Mouse (Mus musculus) hindbrain, embryonic 15.5 days (tissue): ENCODE data around the gene Prr14. TPM values are rescaled to one million over a fixed set of nuclear protein-coding genes. Genes with fewer than 3 reads are reported as not detected.
A peak's percentile ranks its signal among the peaks of the same experiment; 100 is the strongest.
"Not testable (repeated sequence)": the region's sequence is repeated elsewhere in the genome, so short reads cannot be mapped to it uniquely, and the experiment has no call there.

ENCODE experiments used
- ATAC-seq: fragments of 200-750 bp; cut with Nextera tagmentation; 2 replicates; pipeline ENCODE4 v1.8.0; 2017; ENCODE audit warnings: low read depth, moderate number of reproducible peaks, moderate TSS enrichment; ENCODE audit not compliant: low FRiP score
- H3K27ac ChIP-seq: fragments of 300-500 bp; sonication (generic); replicated peaks from 2 replicates; pipeline ENCODE4 v1.5.1; 2015; ENCODE audit warnings: mild to moderate bottlenecking, inconsistent platforms
- H3K27me3 ChIP-seq: fragments of 300-500 bp; sonication (generic); 2 replicates; pipeline ENCODE4 v1.6.1; 2015; ENCODE audit warnings: control low read depth, inconsistent platforms
- H3K36me3 ChIP-seq: fragments of 300-500 bp; sonication (generic); 2 replicates; pipeline ENCODE4 v1.6.1; 2015; ENCODE audit warnings: control low read depth, inconsistent platforms
- H3K4me1 ChIP-seq: fragments of 300-500 bp; sonication (generic); replicated peaks from 2 replicates; pipeline ENCODE4 v1.6.1; 2015; ENCODE audit warnings: control low read depth, inconsistent platforms
- H3K4me2 ChIP-seq: fragments of 300-500 bp; sonication (generic); 2 replicates; pipeline ENCODE4 v1.6.1; 2015; ENCODE audit warnings: moderate library complexity, mild to moderate bottlenecking, inconsistent platforms
- H3K4me3 ChIP-seq: fragments of 300-500 bp; sonication (generic); 2 replicates; pipeline ENCODE4 v1.5.1; 2015; ENCODE audit warnings: mild to moderate bottlenecking, inconsistent platforms
- H3K9ac ChIP-seq: fragments of 300-500 bp; sonication (generic); 2 replicates; pipeline ENCODE4 v1.6.1; 2015; ENCODE audit warnings: inconsistent platforms
- H3K9me3 ChIP-seq: fragments of 300-500 bp; sonication (generic); 2 replicates; pipeline ENCODE4 v1.6.1; 2016; ENCODE audit warnings: control low read depth, inconsistent platforms
- WGBS: fragments of 180-500 bp; shearing (Covaris S2); methylation state at CpG from one replicate; pipeline ENCODE4 v1.1.7; 2015; 5-methylcytosine and 5-hydroxymethylcytosine counted together
- polyA plus RNA-seq: library from polyadenylated mRNA; unstranded; fragments of >200 nt; fragmentation: Nextera tagmentation; extraction: Ambion mirVana; gene quantifications from 2 replicates; pipeline ENCODE4 v1.2.1, GENCODE M21; 2015

Prr14 gene
- 36.9 and 42.8 TPM in 2 replicates for polyA plus RNA-seq

DNA sequence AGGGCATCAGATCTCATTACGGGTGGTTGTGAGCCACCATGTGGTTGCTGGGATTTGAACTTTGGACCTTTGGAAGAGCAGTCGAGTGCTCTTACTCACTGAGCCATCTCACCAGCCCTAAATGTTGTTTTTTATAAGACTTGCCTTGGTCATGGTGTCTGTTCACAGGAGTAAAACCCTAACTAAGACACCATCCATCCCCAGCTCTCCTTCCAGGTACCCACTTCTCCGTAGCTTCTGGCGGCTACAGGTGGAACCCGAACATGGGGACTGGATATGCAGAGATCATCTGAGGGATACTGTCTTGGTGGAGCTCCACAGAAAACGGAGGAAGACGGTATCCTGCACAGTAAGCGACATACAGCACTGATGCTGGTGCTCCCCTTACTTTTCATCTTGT lies at the start of gene Prr14:
Gene Prr14, plus strand, starts transcription at position 301 of the 400 bp plus-strand sequence.
- H3K9me3 ChIP-seq, H3K9ac ChIP-seq, H3K27ac ChIP-seq, H3K27me3 ChIP-seq, H3K4me1 ChIP-seq, ATAC-seq, H3K4me2 ChIP-seq, H3K4me3 ChIP-seq: not testable (repeated sequence)
- peaks cover 31% of the 10 kb centered on the region for H3K36me3 ChIP-seq
- 94% methylated on average over 8 of the region's 8 CpGs for WGBS

DNA sequence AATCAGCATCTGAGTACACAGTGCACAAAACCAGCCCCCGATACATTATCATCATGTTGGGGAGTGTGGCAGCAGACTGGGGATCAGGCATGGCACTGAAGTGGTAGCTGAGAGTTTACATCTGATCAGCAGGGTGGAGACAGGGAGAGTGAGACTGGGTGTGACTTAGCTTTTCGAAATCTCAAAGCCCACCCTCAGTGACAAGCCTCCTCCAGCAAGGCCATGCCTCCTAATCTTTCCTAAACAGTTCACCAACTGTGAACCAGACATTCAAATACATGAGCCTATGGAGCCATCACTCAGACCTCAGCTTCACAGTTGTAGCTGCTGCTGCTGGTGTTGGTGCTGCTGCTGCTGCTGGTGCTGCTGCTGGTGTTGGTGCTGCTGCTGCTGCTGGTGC lies 48.0 kb upstream of the Prr14 start:
- H3K4me3 ChIP-seq = no peak overlapping the region
- H3K9ac ChIP-seq = no peak overlapping the region
- H3K9me3 ChIP-seq = no peaks in the 10 kb centered on the region
- H3K4me1 ChIP-seq = peaks cover 4% of the 10 kb centered on the region
- H3K36me3 ChIP-seq = no peaks in the 10 kb centered on the region
- H3K27me3 ChIP-seq = no peaks in the 10 kb centered on the region
- H3K27ac ChIP-seq = no peak overlapping the region
- WGBS = 79% methylated on average over 2 of the region's 2 CpGs
- no peak overlapping the region for H3K4me2 ChIP-seq
- ATAC-seq = no peak

DNA sequence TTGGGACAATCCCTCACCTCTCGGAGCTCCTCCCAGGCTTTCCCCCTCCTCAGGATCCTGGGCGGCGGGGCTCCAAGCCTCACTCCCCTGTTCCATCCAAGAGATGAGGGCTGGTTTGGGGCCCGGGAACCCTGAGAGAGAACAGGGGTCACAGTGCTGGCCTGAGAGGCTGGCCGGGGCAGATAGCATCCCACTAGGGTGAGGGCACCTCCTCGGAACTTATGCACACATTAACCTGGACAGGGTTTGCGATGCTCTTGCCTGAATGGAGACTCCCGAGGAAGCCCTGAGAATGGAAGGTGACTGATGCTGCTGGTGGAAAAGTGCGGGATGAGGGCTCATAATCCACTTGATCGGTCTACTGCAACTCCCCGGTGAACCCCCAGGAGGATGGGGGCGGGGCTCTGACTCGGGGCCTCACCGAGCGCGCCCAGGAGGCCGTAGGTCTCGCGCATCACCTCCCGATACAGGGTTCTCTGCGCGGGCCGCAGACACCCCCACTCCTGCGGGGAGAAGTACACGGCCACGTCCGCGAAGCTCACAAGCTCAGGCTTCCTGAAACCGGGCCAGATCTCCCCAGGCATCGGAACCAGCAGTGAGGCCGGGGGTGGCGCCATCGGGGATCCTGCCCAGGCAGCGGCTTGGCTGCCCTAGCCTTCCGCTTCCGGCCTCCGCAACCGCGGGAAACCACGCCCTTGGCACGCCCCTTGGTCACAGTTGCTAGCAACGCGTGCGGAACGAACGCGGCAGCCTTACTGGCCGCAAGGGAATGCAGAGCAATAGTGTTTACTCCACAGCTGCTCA lies 37.8 kb upstream of the Prr14 start, which contains the start of gene Zfp688:
Gene Zfp688, minus strand, starts transcription at position 681 of the 804 bp plus-strand sequence.
- peak; percentile 96 for ATAC-seq
- Histone ChIP-seq H3K4me2 (peak within 1 kb of the TSS; percentile 92), H3K9me3 (no peaks in the 10 kb centered on the region), H3K4me1 (peaks cover 18% of the 10 kb centered on the region), H3K36me3 (peaks cover 7% of the 10 kb centered on the region; the same call in 1 of the 2 replicates), H3K27me3 (peaks cover 6% of the 10 kb centered on the region), H3K4me3 (peak within 1 kb of the TSS; percentile 78), H3K9ac (peak within 1 kb of the TSS; percentile 92), H3K27ac (peak within 1 kb of the TSS; percentile 84)
- WGBS = under 1% methylated on average over 48 of the region's 48 CpGs

- ATAC-seq = peak; percentile 85
Observed at GRCm38 (mm10) chr7:127422247-127422646, 37.2 kb upstream of the Prr14 start.

GRCm38 (mm10) chr7:127425291-127425690 lies 34.1 kb upstream of the Prr14 start:
- H3K36me3 ChIP-seq = no peaks in the 10 kb centered on the region
- H3K9ac ChIP-seq = no peak overlapping the region
- H3K4me1 ChIP-seq = peaks cover 18% of the 10 kb centered on the region
- no peak for ATAC-seq
- H3K27ac ChIP-seq = no peak overlapping the region
- WGBS = 88% methylated on average over 3 of the region's 3 CpGs
- H3K4me2 ChIP-seq = no peak overlapping the region
- no peak overlapping the region for H3K4me3 ChIP-seq
- H3K27me3 ChIP-seq = peaks cover 6% of the 10 kb centered on the region
- no peaks in the 10 kb centered on the region for H3K9me3 ChIP-seq

More at GRCm38 (mm10) chr7:127422247-127422646, 37.2 kb upstream of the Prr14 start:
- WGBS = under 1% methylated on average over 15 of the region's 15 CpGs
- H3K9ac ChIP-seq = peak overlapping the region; percentile 92
- H3K27ac ChIP-seq = peak overlapping the region; percentile 84
- peaks cover 6% of the 10 kb centered on the region for H3K27me3 ChIP-seq
- peak overlapping the region; percentile 92 for H3K4me2 ChIP-seq
- H3K36me3 ChIP-seq = peaks cover 7% of the 10 kb centered on the region; the same call in 1 of the 2 replicates
- peaks cover 18% of the 10 kb centered on the region for H3K4me1 ChIP-seq
- peak overlapping the region; percentile 78 for H3K4me3 ChIP-seq
- no peaks in the 10 kb centered on the region for H3K9me3 ChIP-seq

DNA sequence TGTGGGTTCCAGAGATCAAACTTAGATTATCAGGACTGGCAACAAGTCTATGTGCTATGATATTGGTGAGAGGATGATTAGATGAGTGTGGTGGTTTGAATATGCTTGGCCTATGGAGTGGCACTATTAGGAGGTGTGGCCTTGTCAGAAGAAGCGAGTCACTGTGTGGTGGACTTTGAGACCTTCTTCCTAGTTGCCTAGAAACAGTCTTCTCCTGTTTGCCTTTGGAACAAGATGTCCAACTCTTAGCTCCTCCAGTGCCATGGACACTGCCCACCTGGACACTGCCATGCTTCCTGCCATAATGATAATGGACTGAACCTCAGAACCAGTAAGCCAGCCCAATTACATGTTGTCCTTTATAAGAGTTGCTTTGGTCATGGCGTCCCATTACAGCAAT lies 33.5 kb upstream of the Prr14 start:
- Histone ChIP-seq H3K36me3 (no peaks in the 10 kb centered on the region), H3K27ac (no peak overlapping the region), H3K4me2 (no peak overlapping the region), H3K4me1 (peaks cover 14% of the 10 kb centered on the region), H3K9ac (no peak overlapping the region), H3K4me3 (no peak overlapping the region), H3K9me3 (no peaks in the 10 kb centered on the region), H3K27me3 (peaks cover 6% of the 10 kb centered on the region)
- no peak for ATAC-seq
- 93% methylated on average over 2 of the region's 2 CpGs for WGBS

DNA sequence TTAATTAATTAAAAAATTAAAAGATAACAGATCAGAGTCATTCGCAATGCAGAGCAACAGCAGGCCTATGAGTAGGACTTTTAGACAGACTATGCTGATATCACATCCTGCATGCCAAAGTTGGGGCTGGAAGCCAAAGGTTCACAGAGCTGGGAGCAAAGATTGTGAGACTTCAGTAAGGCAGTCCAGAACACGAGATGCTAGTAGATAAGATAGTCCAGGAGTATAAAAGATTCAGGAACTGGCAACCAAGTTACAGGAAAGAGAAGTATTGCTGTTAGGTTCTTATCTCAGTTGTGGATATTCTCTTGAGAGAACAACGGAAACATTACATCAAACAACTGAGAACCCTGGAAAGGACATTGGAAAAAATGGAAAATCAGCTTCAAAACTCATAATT lies 33.1 kb upstream of the Prr14 start:
- H3K9me3 ChIP-seq = no peaks in the 10 kb centered on the region
- H3K4me1 ChIP-seq = peaks cover 10% of the 10 kb centered on the region
- no peak for ATAC-seq
- H3K27ac ChIP-seq = no peak overlapping the region
- no peaks in the 10 kb centered on the region for H3K36me3 ChIP-seq
- no peak overlapping the region for H3K9ac ChIP-seq
- 81% methylated on average over 3 of the region's 3 CpGs for WGBS
- H3K4me2 ChIP-seq = no peak overlapping the region
- peaks cover 6% of the 10 kb centered on the region for H3K27me3 ChIP-seq
- H3K4me3 ChIP-seq = no peak overlapping the region

DNA sequence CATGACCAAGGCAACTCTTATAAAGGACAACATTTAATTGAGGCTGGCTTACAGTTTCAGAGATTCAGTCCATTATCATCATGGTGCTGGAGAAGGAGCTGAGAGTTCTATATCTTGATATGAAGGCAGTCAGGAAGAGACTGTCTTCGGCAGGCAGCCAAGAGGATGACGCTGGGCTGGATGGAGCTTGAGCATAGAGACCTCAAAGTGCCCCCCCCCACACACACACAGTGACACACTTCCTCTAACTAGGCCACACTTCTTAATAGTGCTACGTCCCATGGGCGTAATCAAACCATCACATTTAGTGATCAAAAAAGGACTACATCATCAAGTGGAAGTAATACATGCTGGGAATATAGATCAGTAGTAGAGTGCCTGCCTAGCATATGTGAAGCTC lies 24.2 kb upstream of the Prr14 start:
- 90% methylated on average over 4 of the region's 4 CpGs for WGBS
- no peak for ATAC-seq

GRCm38 (mm10) chr7:127437724-127438123 lies 21.7 kb upstream of the Prr14 start:
- H3K36me3 ChIP-seq = peaks cover 14% of the 10 kb centered on the region; the same call in 1 of the 2 replicates
- H3K27me3 ChIP-seq = no peaks in the 10 kb centered on the region
- no peak overlapping the region for H3K4me2 ChIP-seq
- ATAC-seq = no peak
- H3K27ac ChIP-seq = no peak overlapping the region
- H3K4me3 ChIP-seq = no peak overlapping the region
- no peaks in the 10 kb centered on the region for H3K9me3 ChIP-seq
- WGBS = 94% methylated on average over 3 of the region's 3 CpGs
- no peaks in the 10 kb centered on the region for H3K4me1 ChIP-seq
- no peak overlapping the region for H3K9ac ChIP-seq

More for the DNA sequence above, 24.2 kb upstream of the Prr14 start:
- Histone ChIP-seq H3K36me3 (no peaks in the 10 kb centered on the region), H3K9me3 (no peaks in the 10 kb centered on the region), H3K27me3 (no peaks in the 10 kb centered on the region), H3K4me2 (no peak overlapping the region), H3K4me1 (no peaks in the 10 kb centered on the region), H3K4me3 (no peak overlapping the region), H3K27ac (no peak overlapping the region), H3K9ac (no peak overlapping the region)

DNA sequence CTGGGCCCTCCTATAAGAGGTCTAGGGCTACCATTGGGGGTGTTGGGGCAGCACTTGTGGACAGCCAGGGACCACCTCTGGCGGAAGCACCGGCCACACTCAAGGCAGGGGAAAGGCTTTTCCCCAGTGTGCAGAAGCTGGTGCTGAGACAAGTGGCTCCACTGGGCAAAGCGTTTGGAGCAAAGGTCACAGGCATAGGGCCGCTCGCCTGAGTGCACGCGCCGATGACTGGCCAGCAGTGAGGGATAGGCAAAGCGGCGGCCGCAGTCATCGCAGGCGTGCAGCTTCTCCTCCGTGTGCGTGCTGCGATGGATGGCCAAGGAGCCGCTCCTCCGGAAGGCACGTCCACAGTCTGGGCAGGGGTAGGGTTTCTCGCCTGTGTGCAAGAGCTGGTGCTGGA lies 15.4 kb upstream of the Prr14 start:
- ATAC-seq = no peak
- Histone ChIP-seq H3K36me3 (peaks cover 42% of the 10 kb centered on the region), H3K9ac (no peak overlapping the region), H3K27ac (no peak overlapping the region), H3K27me3 (no peaks in the 10 kb centered on the region), H3K4me1 (peaks cover 8% of the 10 kb centered on the region), H3K9me3 (no peaks in the 10 kb centered on the region), H3K4me2 (no peak overlapping the region), H3K4me3 (no peak overlapping the region)
- WGBS = 89% methylated on average over 20 of the region's 20 CpGs

- Histone ChIP-seq H3K4me3 (peak within 1 kb of the TSS; percentile 59), H3K36me3 (peaks cover 20% of the 10 kb centered on the region), H3K4me1 (peaks cover 45% of the 10 kb centered on the region), H3K27ac (peak within 1 kb of the TSS; percentile 90), H3K4me2 (peak within 1 kb of the TSS; percentile 74), H3K27me3 (no peaks in the 10 kb centered on the region), H3K9ac (peak within 1 kb of the TSS; percentile 79), H3K9me3 (no peaks in the 10 kb centered on the region)
- ATAC-seq = peak; percentile 90
- WGBS = under 1% methylated on average over 54 of the region's 54 CpGs
Observed at GRCm38 (mm10) chr7:127448521-127449300, 10.7 kb upstream of the Prr14 start, which contains the start of gene Zfp689. Gene Zfp689 (minus strand): TSS chr7:127449158.

DNA sequence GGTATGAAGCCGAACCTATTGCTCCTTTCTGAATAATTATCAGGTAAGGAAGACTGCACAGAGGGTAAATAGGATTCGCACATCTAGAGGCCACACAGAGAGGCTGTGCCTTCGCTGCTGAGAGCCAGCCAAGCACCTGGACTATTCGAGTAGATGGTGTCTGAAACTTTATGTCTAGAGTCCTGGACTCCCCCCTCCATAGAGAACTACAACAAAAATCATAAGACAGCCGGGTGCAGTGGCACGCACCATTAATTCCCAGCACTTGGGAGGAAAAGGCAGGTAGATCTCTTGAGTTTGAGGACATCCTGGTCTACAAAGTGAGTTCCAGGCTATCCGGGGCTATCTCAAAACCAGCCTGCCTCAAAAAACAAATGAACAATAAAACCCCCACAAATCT lies 9.4 kb upstream of the Prr14 start:
- no peaks in the 10 kb centered on the region for H3K27me3 ChIP-seq
- WGBS = 83% methylated on average over 7 of the region's 7 CpGs
- no peak for ATAC-seq
- peaks cover 45% of the 10 kb centered on the region for H3K4me1 ChIP-seq
- no peaks in the 10 kb centered on the region for H3K9me3 ChIP-seq
- H3K4me2 ChIP-seq = peak overlapping the region; percentile 74
- H3K36me3 ChIP-seq = peaks cover 12% of the 10 kb centered on the region
- peak overlapping the region; percentile 90; the same call in 1 of the 2 replicates for H3K27ac ChIP-seq
- H3K9ac ChIP-seq = peak overlapping the region; percentile 52
- H3K4me3 ChIP-seq = peak overlapping the region; percentile 59
